Mouse (Mus musculus) mouse embryonic stem cell (cell line): Measurements from ENCODE around the gene N4bp1.

Source experiments
- in situ Hi-C, 2 experiments: fragments of 300-500 bp; cut with MboI; formaldehyde crosslinking; loops; 1 replicate in 1 of 2; 3 replicates in 1 of 2; pipeline ENCODE4 v1.14.3; 2019 to 2020; ENCODE audit warnings: low sequenced_read_pairs in 2 of 2, low pct_unique_long_range_greater_than_20kb in 1 of 2, mixed read lengths in 1 of 2; ENCODE audit not compliant: unreplicated experiment in 1 of 2

The N4bp1 gene

GRCm38 (mm10) chr8:86884489-86885463 is at the start of gene N4bp1:
N4bp1 (minus strand) TSS chr8:86885258.
- in situ Hi-C loops: loop anchor here in 1 of 2 experiments (25.0 kb wide), 1 partner anchor 1397 kb away; the partner anchor contains the start of gene Gpt2

GRCm38 (mm10) chr8:86934841-86935240 is 49.8 kb upstream of the N4bp1 start:
- in situ Hi-C loops: loop anchor here (10.0 kb wide), 1 partner anchor 600 kb away; no protein-coding TSS in a partner anchor

- in situ Hi-C loops: loop anchor here (10.0 kb wide), 1 partner anchor 600 kb away; no protein-coding TSS in a partner anchor
Measured at GRCm38 (mm10) chr8:86934393-86934792, 49.3 kb upstream of the N4bp1 start.

GRCm38 (mm10) chr8:86933898-86934297 is 48.8 kb upstream of the N4bp1 start:
- in situ Hi-C loops: loop anchor here (10.0 kb wide), 1 partner anchor 601 kb away; no protein-coding TSS in a partner anchor

- in situ Hi-C loops: no loop called here
Measured at GRCm38 (mm10) chr8:86926237-86926636, 41.2 kb upstream of the N4bp1 start.

- in situ Hi-C loops: no loop called here
Measured at GRCm38 (mm10) chr8:86923219-86923835, 38.3 kb upstream of the N4bp1 start.

GRCm38 (mm10) chr8:86922673-86923072 is 37.6 kb upstream of the N4bp1 start:
- in situ Hi-C loops: no loop called here

GRCm38 (mm10) chr8:86922141-86922540 is 37.1 kb upstream of the N4bp1 start:
- in situ Hi-C loops: no loop called here

- in situ Hi-C loops: no loop called here
Measured at GRCm38 (mm10) chr8:86920996-86921395, 35.9 kb upstream of the N4bp1 start.

- in situ Hi-C loops: no loop called here
Measured at GRCm38 (mm10) chr8:86920455-86920854, 35.4 kb upstream of the N4bp1 start.

- in situ Hi-C loops: no loop called here
Measured at GRCm38 (mm10) chr8:86920024-86920423, 35.0 kb upstream of the N4bp1 start.

- in situ Hi-C loops: no loop called here
Measured at GRCm38 (mm10) chr8:86919262-86919661, 34.2 kb upstream of the N4bp1 start.

- in situ Hi-C loops: no loop called here
Measured at GRCm38 (mm10) chr8:86918093-86918492, 33.0 kb upstream of the N4bp1 start.

GRCm38 (mm10) chr8:86917689-86918088 is 32.6 kb upstream of the N4bp1 start:
- in situ Hi-C loops: no loop called here

- in situ Hi-C loops: no loop called here
Measured at GRCm38 (mm10) chr8:86916369-86916768, 31.3 kb upstream of the N4bp1 start.

- in situ Hi-C loops: no loop called here
Measured at GRCm38 (mm10) chr8:86911136-86911535, 26.1 kb upstream of the N4bp1 start.

GRCm38 (mm10) chr8:86910250-86910649 is 25.2 kb upstream of the N4bp1 start:
- in situ Hi-C loops: no loop called here

- in situ Hi-C loops: loop anchor here (5.0 to 10.0 kb wide), 3 partner anchors 81 to 324 kb away; partner anchors contain the start of gene Abcc12 (in 1 of the 2)
Measured at GRCm38 (mm10) chr8:86908536-86908935, 23.5 kb upstream of the N4bp1 start.

- in situ Hi-C loops: loop anchor here (5.0 to 10.0 kb wide), 3 partner anchors 78 to 320 kb away; partner anchors contain the start of gene Abcc12 (in 1 of the 2)
Measured at GRCm38 (mm10) chr8:86904911-86905310, 19.9 kb upstream of the N4bp1 start.
